Mouse (Mus musculus): ENCODE measurements around the gene Mpo. TPM values are rescaled to one million over a fixed set of nuclear protein-coding genes. Genes with fewer than 3 reads are reported as not detected.

Gene Mpo
- polyA plus RNA-seq, 1 experiment from 2014 or later: 0.31 TPM

- peak; percentile 36; the same call in 1 of the 2 replicates for ATAC-seq
- H3K9me3 ChIP-seq: no peaks in the 10 kb centered on the region
- H3K4me1 ChIP-seq (replicated peaks): peaks cover 13% of the 10 kb centered on the region
- no peak overlapping the region for H3K9ac ChIP-seq (replicated peaks)
- H3K27ac ChIP-seq: no peak overlapping the region
- WGBS: 47% methylated on average over 12 of the region's 12 CpGs
- H3K4me2 ChIP-seq (replicated peaks): peak overlapping the region; percentile 48
- H3K27me3 ChIP-seq: 0 out of 2 replicates have a peak, but pooled peaks cover 6% of the 10 kb centered on the region
- H3K4me3 ChIP-seq (replicated peaks): no peak overlapping the region
- peaks cover 84% of the 10 kb centered on the region for H3K36me3 ChIP-seq
These were observed 14.5 kb upstream of the Mpo start for GRCm38 (mm10) chr11:87778915-87779314.

GRCm38 (mm10) chr11:87779392-87779791, 14.0 kb upstream of the Mpo start:
- WGBS: 86% methylated on average over 4 of the region's 4 CpGs
- Histone ChIP-seq H3K9ac (replicated peaks) (no peak overlapping the region), H3K9me3 (no peaks in the 10 kb centered on the region), H3K4me3 (replicated peaks) (no peak overlapping the region), H3K36me3 (peaks cover 84% of the 10 kb centered on the region), H3K4me2 (replicated peaks) (no peak overlapping the region), H3K27me3 (0 out of 2 replicates have a peak, but pooled peaks cover 6% of the 10 kb centered on the region), H3K27ac (no peak overlapping the region), H3K4me1 (replicated peaks) (peaks cover 13% of the 10 kb centered on the region)
- ATAC-seq: no peak

- no peak overlapping the region for H3K27ac ChIP-seq
- H3K4me3 ChIP-seq (replicated peaks): no peak overlapping the region
- H3K4me2 ChIP-seq (replicated peaks): no peak overlapping the region
- no peaks in the 10 kb centered on the region for H3K9me3 ChIP-seq
- H3K27me3 ChIP-seq: 0 out of 2 replicates have a peak, but pooled peaks cover 6% of the 10 kb centered on the region
- whole genome bisulfite sequencing: 88% methylated on average over 8 of the region's 8 CpGs
- ATAC-seq: no peak
- peaks cover 13% of the 10 kb centered on the region for H3K4me1 ChIP-seq (replicated peaks)
- H3K36me3 ChIP-seq: peaks cover 85% of the 10 kb centered on the region
- no peak overlapping the region for H3K9ac ChIP-seq (replicated peaks)
These were observed 13.3 kb upstream of the Mpo start for GRCm38 (mm10) chr11:87780130-87780529.

GRCm38 (mm10) chr11:87790088-87790487, 3.3 kb upstream of the Mpo start:
- H3K4me1 ChIP-seq (replicated peaks): no peaks in the 10 kb centered on the region
- ATAC-seq: no peak
- H3K27ac ChIP-seq: no peak overlapping the region
- H3K9me3 ChIP-seq: no peaks in the 10 kb centered on the region
- 88% methylated on average over 6 of the region's 6 CpGs for WGBS
- H3K36me3 ChIP-seq: peaks cover 7% of the 10 kb centered on the region
- no peak overlapping the region for H3K4me3 ChIP-seq (replicated peaks)
- no peak overlapping the region for H3K9ac ChIP-seq (replicated peaks)
- no peak overlapping the region for H3K4me2 ChIP-seq (replicated peaks)
- 0 out of 2 replicates have a peak, but pooled peaks cover 2% of the 10 kb centered on the region for H3K27me3 ChIP-seq

- H3K4me2 ChIP-seq (replicated peaks): no peak overlapping the region
- no peaks in the 10 kb centered on the region for H3K27me3 ChIP-seq
- H3K9ac ChIP-seq (replicated peaks): no peak overlapping the region
- 87% methylated on average over 22 of the region's 22 CpGs for WGBS
- no peaks in the 10 kb centered on the region for H3K9me3 ChIP-seq
- no peaks in the 10 kb centered on the region for H3K36me3 ChIP-seq
- H3K4me3 ChIP-seq (replicated peaks): no peak overlapping the region
- no peak overlapping the region for H3K27ac ChIP-seq
- ATAC-seq: no peak
- no peaks in the 10 kb centered on the region; the same call in 1 of the 2 replicates for H3K4me1 ChIP-seq (replicated peaks)
These were observed 8.4 kb downstream of the Mpo start for GRCm38 (mm10) chr11:87801711-87802275.

- ATAC-seq: no peak
- Histone ChIP-seq H3K9ac (replicated peaks) (no peak overlapping the region), H3K4me3 (replicated peaks) (no peak overlapping the region), H3K27me3 (no peaks in the 10 kb centered on the region), H3K4me2 (replicated peaks) (no peak overlapping the region), H3K36me3 (no peaks in the 10 kb centered on the region), H3K9me3 (no peaks in the 10 kb centered on the region), H3K4me1 (replicated peaks) (no peaks in the 10 kb centered on the region), H3K27ac (no peak overlapping the region)
- 52% methylated on average over 14 of the region's 14 CpGs for WGBS
These were observed 9.2 kb downstream of the Mpo start for GRCm38 (mm10) chr11:87802621-87803020.

GRCm38 (mm10) chr11:87805448-87805847, 12.1 kb downstream of the Mpo start:
- no peaks in the 10 kb centered on the region for H3K27me3 ChIP-seq
- H3K4me2 ChIP-seq (replicated peaks): no peak overlapping the region

GRCm38 (mm10) chr11:87807433-87807832, 14.1 kb downstream of the Mpo start:
- H3K36me3 ChIP-seq: no peaks in the 10 kb centered on the region
- ATAC-seq: no peak
- no peaks in the 10 kb centered on the region for H3K27me3 ChIP-seq
- H3K4me2 ChIP-seq (replicated peaks): no peak overlapping the region
- 86% methylated on average over 6 of the region's 6 CpGs for WGBS
- H3K9me3 ChIP-seq: no peaks in the 10 kb centered on the region
- H3K9ac ChIP-seq (replicated peaks): no peak overlapping the region
- H3K27ac ChIP-seq: no peak overlapping the region
- H3K4me1 ChIP-seq (replicated peaks): peaks cover 6% of the 10 kb centered on the region
- no peak overlapping the region for H3K4me3 ChIP-seq (replicated peaks)

More at GRCm38 (mm10) chr11:87805448-87805847, 12.1 kb downstream of the Mpo start:
- H3K4me1 ChIP-seq (replicated peaks): no peaks in the 10 kb centered on the region
- WGBS: 82% methylated on average over 1 of the region's 1 CpGs
- H3K4me3 ChIP-seq (replicated peaks): no peak overlapping the region
- no peak overlapping the region for H3K9ac ChIP-seq (replicated peaks)
- ATAC-seq: no peak
- H3K36me3 ChIP-seq: no peaks in the 10 kb centered on the region
- no peaks in the 10 kb centered on the region for H3K9me3 ChIP-seq
- H3K27ac ChIP-seq: no peak overlapping the region

GRCm38 (mm10) chr11:87808236-87808635, 14.9 kb downstream of the Mpo start:
- H3K9ac ChIP-seq (replicated peaks): no peak overlapping the region

GRCm38 (mm10) chr11:87811396-87811795, 18.0 kb downstream of the Mpo start:
- ATAC-seq: 0 out of 2 replicates have a peak, but pooled peaks have one; percentile 55
- H3K27me3 ChIP-seq: no peaks in the 10 kb centered on the region
- H3K36me3 ChIP-seq: no peaks in the 10 kb centered on the region
- no peak overlapping the region for H3K27ac ChIP-seq
- H3K9me3 ChIP-seq: no peaks in the 10 kb centered on the region
- no peak overlapping the region for H3K4me2 ChIP-seq (replicated peaks)
- H3K4me1 ChIP-seq (replicated peaks): peaks cover 13% of the 10 kb centered on the region
- 50% methylated on average over 4 of the region's 4 CpGs for WGBS
- no peak overlapping the region for H3K4me3 ChIP-seq (replicated peaks)
- no peak overlapping the region for H3K9ac ChIP-seq (replicated peaks)

More at GRCm38 (mm10) chr11:87808236-87808635, 14.9 kb downstream of the Mpo start:
- H3K4me1 ChIP-seq (replicated peaks): peaks cover 6% of the 10 kb centered on the region
- H3K36me3 ChIP-seq: no peaks in the 10 kb centered on the region
- no peak overlapping the region for H3K27ac ChIP-seq
- H3K27me3 ChIP-seq: no peaks in the 10 kb centered on the region
- no peak for ATAC-seq
- no peak overlapping the region for H3K4me3 ChIP-seq (replicated peaks)
- no peak overlapping the region for H3K4me2 ChIP-seq (replicated peaks)
- H3K9me3 ChIP-seq: no peaks in the 10 kb centered on the region
- WGBS: 90% methylated on average over 7 of the region's 7 CpGs

- Histone ChIP-seq H3K27ac (no peak overlapping the region), H3K4me2 (replicated peaks) (no peak overlapping the region), H3K27me3 (no peaks in the 10 kb centered on the region), H3K4me1 (replicated peaks) (peaks cover 24% of the 10 kb centered on the region), H3K9me3 (no peaks in the 10 kb centered on the region), H3K4me3 (replicated peaks) (no peak overlapping the region), H3K9ac (replicated peaks) (no peak overlapping the region), H3K36me3 (no peaks in the 10 kb centered on the region)
- no peak for ATAC-seq
- 62% methylated on average over 8 of the region's 8 CpGs for WGBS
These were observed 21.4 kb downstream of the Mpo start for GRCm38 (mm10) chr11:87814831-87815230.

- Histone ChIP-seq H3K9ac (replicated peaks) (peak overlapping the region; percentile 60), H3K36me3 (no peaks in the 10 kb centered on the region), H3K27ac (peak overlapping the region; percentile 36; the same call in 1 of the 2 replicates), H3K4me2 (replicated peaks) (peak overlapping the region; percentile 58), H3K9me3 (no peaks in the 10 kb centered on the region), H3K4me1 (replicated peaks) (peaks cover 19% of the 10 kb centered on the region), H3K27me3 (no peaks in the 10 kb centered on the region), H3K4me3 (replicated peaks) (peak overlapping the region; percentile 39)
- peak; percentile 91 for ATAC-seq
- WGBS: 2% methylated on average over 31 of the region's 31 CpGs
These were observed 23.5 kb downstream of the Mpo start for GRCm38 (mm10) chr11:87816707-87817442.

Data from midbrain, embryonic 13.5 days (tissue).